Mouse (Mus musculus) kidney, postnatal 36 days (tissue): Measurements from ENCODE around the gene Sri.

ENCODE experiments used
- DNase-seq, 2 experiments: peaks; one replicate each; pipeline ENCODE4 v3.0.0; 2021 to 2022; ENCODE audit warnings: mixed read lengths in 2 of 2

Sri gene

DNA sequence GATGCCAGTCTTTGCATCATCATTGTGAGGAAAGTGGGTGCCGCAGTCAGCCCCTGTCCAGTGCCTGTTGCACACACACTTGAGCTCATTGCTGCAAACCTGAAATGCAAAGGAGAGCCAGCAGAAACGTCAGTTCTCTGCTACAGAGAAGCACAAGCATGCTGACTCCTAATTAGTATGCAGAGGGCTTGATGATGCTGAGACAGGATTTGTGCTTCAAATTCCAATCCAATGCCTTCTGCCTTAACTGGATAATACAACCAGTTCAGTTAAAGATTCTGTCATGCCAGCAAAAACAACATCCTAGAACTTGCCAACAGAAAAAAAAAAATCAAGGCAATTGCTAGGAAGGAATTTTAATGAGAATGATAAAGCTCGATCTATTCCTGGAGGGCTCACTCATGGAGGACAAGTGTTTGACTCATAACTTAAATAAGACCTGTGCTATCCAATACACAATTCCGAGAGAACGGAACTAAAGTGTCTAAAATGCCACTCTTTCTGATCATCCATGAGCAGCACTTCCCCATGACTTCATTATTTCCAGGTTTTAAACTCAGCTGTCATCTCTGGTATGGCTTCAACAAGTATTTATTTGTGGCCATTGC, 70.8 kb downstream of the Sri start:
- DNase-seq, result no peak
